Mouse (Mus musculus) cerebellum, adult 18-20 months (tissue): ENCODE measurements around the gene Gm28269.

ENCODE experiments used
- DNase-seq, 2 experiments: peaks; one replicate each; pipeline ENCODE4 v3.0.0; 2021

Gene Gm28269

DNA sequence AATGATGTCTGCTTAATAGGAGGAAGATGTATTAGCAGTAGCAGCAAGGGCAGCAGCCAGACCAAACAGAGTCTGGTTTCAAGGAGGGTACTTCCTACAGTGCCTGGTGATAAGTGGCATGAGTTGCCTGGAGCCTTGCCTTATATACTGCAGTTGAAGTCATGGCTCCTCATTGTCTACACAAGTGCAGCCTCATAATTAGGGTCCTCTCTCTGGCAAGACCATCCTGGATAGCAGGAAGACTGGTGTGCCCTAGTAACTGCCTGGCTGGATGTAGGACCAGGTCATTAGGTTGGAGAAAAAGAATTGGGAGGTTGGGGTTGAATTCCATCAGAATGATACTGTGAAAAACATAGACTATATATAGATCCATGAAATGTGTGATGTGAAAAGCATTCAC is at the start of gene Gm28269:
Gene Gm28269 (minus strand): TSS at position 101 of the 400 bp plus-strand sequence.
- no peak for DNase-seq

DNA sequence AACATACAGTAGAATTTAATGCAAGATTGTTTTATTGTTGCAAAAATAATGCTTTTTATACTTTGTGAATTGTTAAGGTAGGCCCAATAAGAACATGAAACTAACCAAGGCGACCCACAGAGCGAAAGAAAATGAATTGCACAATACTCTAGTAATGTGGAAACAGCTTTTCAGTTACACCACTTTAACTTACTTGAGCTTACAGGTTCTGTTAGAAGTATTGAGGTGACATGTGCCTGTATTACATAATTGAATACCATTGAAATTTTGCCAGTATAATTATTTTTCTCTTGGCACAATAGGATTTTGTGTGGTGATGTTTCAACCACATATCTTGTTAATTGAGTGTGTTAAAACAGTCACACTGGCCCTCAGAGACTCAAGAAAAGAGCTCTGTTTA is 28.0 kb downstream of the Gm28269 start:
- no peak for DNase-seq

DNA sequence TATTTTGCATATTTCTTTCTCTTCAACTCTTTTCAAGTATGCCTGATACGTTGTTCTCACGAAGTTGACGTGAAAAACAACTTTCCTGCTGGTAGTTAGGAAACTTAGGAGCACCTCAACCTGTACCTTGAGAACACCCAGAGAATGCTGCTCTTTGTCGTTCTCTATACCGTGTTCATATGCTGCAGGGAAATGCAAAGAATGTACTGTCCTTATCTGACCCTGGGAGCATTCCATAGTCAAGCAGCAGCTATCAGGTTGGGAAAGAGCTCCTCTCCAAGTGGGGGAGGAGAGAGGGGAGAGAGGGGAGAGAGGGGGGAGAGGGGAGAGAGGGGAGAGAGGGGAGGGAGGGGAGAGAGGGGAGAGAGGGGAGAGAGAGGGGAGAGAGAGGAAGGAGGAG is 29.6 kb downstream of the Gm28269 start:
- no peak for DNase-seq

DNA sequence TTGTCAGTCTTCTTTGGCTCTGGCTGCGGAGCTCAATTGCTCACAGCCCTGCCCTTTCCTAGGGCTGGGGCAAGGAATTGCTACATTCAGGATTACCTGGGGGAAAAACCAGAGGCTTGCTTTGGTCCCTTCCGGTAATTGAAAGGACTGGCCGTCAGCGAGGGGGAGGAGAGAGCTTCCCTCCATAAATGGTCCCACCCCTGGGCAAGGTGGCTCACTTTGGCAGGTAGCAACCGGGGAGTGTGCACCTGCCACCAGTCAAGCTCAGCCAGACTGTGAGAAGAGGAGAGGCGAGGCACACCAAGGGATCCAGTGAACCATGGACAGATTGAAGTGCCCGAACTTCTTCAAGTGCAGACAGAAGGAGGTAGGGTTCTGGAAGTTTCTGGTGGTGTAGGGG is 30.1 kb downstream of the Gm28269 start, which contains the start of gene Slc6a14:
Gene Slc6a14 (plus strand): TSS at position 68 of the 400 bp plus-strand sequence.
- DNase-seq, result no peak

DNA sequence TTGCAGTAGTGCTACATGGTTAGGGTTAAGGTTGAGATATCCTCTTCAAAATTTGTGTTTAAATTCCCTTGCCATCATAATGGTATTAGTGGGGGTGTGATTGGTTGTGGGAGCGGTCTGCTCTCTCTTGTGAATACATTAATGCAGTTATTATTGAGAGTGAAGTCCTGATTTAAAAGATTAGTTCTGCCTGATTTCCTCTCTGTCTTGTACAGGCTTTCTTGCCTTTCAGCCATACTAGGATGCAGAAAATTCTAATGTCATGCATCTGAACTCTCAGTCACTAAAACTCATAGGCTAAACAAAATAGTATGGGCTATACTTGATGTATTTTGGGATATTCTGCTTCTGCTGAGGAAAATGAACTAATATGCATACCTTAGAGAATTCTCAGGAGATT is 40.4 kb downstream of the Gm28269 start:
- no peak for DNase-seq

DNA sequence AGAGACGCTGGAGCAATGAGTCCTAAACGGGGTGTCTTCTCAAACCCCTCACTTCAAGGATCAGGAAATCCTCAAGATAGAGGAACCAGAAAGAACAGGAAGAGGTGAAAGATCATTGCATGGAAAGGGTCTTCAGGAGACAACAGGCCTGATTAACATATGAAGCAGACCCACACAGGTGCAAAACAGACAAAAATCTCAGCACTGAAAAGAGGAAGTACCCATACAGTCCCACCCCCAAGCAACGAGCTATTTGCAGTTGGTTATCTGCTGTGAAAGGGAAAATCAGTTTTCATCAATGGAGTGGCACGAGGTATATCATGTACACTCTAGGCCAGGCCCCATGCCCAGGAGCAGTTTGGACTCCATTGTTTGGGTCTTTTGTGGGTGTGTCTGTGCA is 43.3 kb downstream of the Gm28269 start:
- no peak for DNase-seq

DNA sequence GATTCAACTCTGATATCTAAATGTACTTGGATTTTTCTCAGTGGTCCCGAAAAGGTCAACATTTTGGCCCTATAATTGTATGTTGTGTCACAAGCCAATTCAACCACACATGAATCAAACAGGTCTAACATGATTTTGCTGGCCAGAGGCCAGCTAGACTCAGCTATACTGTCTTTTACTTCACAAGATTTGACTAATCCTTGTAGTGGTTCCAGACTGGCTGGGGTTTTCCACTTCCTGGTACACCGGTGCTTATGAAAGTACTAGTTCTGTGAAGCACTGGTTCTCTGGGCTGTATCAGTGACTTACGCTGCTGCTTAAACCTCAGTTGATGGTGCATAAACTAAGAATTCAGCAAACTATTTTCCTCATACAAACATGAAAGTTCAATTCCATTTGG is 49.2 kb downstream of the Gm28269 start:
- no peak for DNase-seq

DNA sequence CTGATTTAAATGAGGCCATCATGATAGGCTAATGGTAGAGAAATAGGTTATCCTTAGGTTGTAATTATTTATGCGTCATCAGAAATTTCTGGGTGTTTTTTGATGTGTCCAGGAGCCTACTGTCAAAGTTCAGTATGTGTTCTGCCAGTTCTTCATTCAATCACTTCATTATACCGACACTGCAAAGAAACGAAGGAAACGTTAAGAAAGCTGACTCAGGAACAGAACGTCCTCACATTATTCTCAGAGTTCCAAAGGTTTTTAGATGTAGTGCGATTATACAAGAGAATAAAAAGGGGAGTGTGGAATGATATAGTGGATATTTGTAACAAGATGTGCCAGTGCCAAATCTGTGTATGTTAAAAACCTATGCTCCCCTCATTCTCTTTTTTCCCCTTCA is 49.7 kb downstream of the Gm28269 start:
- DNase-seq, result no peak
